Mouse (Mus musculus) MEL (cell line): Measurements from ENCODE around the gene Tifa. TPM values are rescaled to one million over a fixed set of nuclear protein-coding genes. Genes with fewer than 3 reads are reported as not detected.

Source experiments
- DNase-seq: peaks from one replicate; pipeline ENCODE4 v3.0.0; 2011; ENCODE audit warnings: low read depth, low spot score
- H3K27ac ChIP-seq: 2 replicates; pipeline ENCODE4 v1.5.1; 2012; ENCODE audit warnings: low read depth, mild to moderate bottlenecking, control low read depth, low read length, moderate library complexity; ENCODE audit not compliant: control insufficient read depth
- H3K27me3 ChIP-seq, 2 experiments: fragments of 150-350 bp in 1 of 2; sonication (generic) in 1 of 2; 2 replicates each; pipeline ENCODE4 v1.6.1; 2012; ENCODE audit warnings: low read length in 2 of 2, mild to moderate bottlenecking in 2 of 2, improper control_type of control experiment in 1 of 2, moderate library complexity in 1 of 2; ENCODE audit not compliant: insufficient read depth in 2 of 2, control insufficient read depth in 1 of 2
- H3K36me3 ChIP-seq, 2 experiments: 2 replicates each; pipeline ENCODE4 v1.6.1; 2012 to 2014; ENCODE audit warnings: low read length in 2 of 2, improper control_type of control experiment in 1 of 2, inconsistent platforms in 1 of 2, mild to moderate bottlenecking in 1 of 2; ENCODE audit not compliant: insufficient read depth in 2 of 2, control insufficient read depth in 1 of 2
- H3K4me1 ChIP-seq, 2 experiments: fragments of 150-350 bp in 1 of 2; sonication (generic) in 1 of 2; 2 replicates each; pipeline ENCODE4 v1.6.1; 2012; ENCODE audit warnings: low read length in 2 of 2, improper control_type of control experiment in 1 of 2, mild to moderate bottlenecking in 1 of 2; ENCODE audit not compliant: insufficient read depth in 2 of 2, control insufficient read depth in 1 of 2
- H3K4me3 ChIP-seq, 2 experiments: fragments of 150-350 bp in 1 of 2; sonication (generic) in 1 of 2; 2 replicates each; pipeline ENCODE4 v1.5.1; 2012; ENCODE audit warnings: low read depth in 2 of 2, low read length in 2 of 2, mild to moderate bottlenecking in 2 of 2, moderate library complexity in 2 of 2, control low read depth in 1 of 2, improper control_type of control experiment in 1 of 2; ENCODE audit not compliant: control insufficient read depth in 1 of 2, insufficient read depth in 1 of 2
- H3K79me2 ChIP-seq: 2 replicates; pipeline ENCODE4 v1.6.1; 2012; ENCODE audit warnings: mild to moderate bottlenecking, low read length, moderate library complexity; ENCODE audit not compliant: control insufficient read depth, poor library complexity, insufficient read depth
- H3K9ac ChIP-seq: 2 replicates; pipeline ENCODE4 v1.6.1; 2012; ENCODE audit warnings: low read depth, mild to moderate bottlenecking, control low read depth, low read length, moderate library complexity; ENCODE audit not compliant: control insufficient read depth, poor library complexity, severe bottlenecking
- H3K9me3 ChIP-seq: fragments of 150-350 bp; sonication (generic); replicated peaks from 2 replicates; pipeline ENCODE4 v1.6.1; 2012; ENCODE audit warnings: mild to moderate bottlenecking, low read length, improper control_type of control experiment, moderate library complexity; ENCODE audit not compliant: insufficient read depth
- CHD2 ChIP-seq: IDR thresholded peaks from 2 replicates; pipeline ENCODE4 v1.6.1; 2011; ENCODE audit warnings: low read length, improper control_type of control experiment
- CTCF ChIP-seq, 3 experiments: IDR thresholded peaks in 2 of 3; conservative IDR thresholded peaks in 1 of 3; 2 replicates each; pipeline ENCODE4 v1.5.1; 2011 to 2012; ENCODE audit warnings: low read length in 3 of 3, low read depth in 2 of 3, mild to moderate bottlenecking in 2 of 3, improper control_type of control experiment in 1 of 3, inconsistent platforms in 1 of 3, mixed read lengths in 1 of 3, moderate library complexity in 1 of 3; ENCODE audit not compliant: control insufficient read depth in 1 of 3, insufficient read depth in 1 of 3, poor library complexity in 1 of 3, severe bottlenecking in 1 of 3
- EP300 ChIP-seq, 2 experiments: IDR thresholded peaks; 2 replicates each; pipeline ENCODE4 v1.6.1; 2011; ENCODE audit warnings: improper control_type of control experiment in 2 of 2, low read length in 2 of 2, low read depth in 1 of 2, mild to moderate bottlenecking in 1 of 2
- GABPA ChIP-seq: IDR thresholded peaks from 2 replicates; pipeline ENCODE4 v1.6.1; 2012; ENCODE audit warnings: low read depth, mild to moderate bottlenecking, inconsistent platforms, low read length, improper control_type of control experiment, moderate library complexity
- GATA1 ChIP-seq: IDR thresholded peaks from 2 replicates; pipeline ENCODE4 v1.6.1; 2011; ENCODE audit warnings: low read depth, low read length, improper control_type of control experiment
- HCFC1 ChIP-seq: IDR thresholded peaks from 2 replicates; pipeline ENCODE4 v1.6.1; 2012; ENCODE audit warnings: low read depth, mild to moderate bottlenecking, inconsistent platforms, low read length, improper control_type of control experiment, moderate library complexity
- MAFK ChIP-seq: IDR thresholded peaks from 2 replicates; pipeline ENCODE4 v1.6.1; 2011; ENCODE audit warnings: low read depth, mild to moderate bottlenecking, low read length, improper control_type of control experiment, borderline replicate concordance
- MAX ChIP-seq: IDR thresholded peaks from 2 replicates; pipeline ENCODE4 v1.6.1; 2011; ENCODE audit warnings: low read length, improper control_type of control experiment
- MAZ ChIP-seq: IDR thresholded peaks from 2 replicates; pipeline ENCODE4 v1.6.1; 2012; ENCODE audit warnings: low read depth, mild to moderate bottlenecking, inconsistent platforms, low read length, improper control_type of control experiment
- MYB ChIP-seq: IDR thresholded peaks from 2 replicates; pipeline ENCODE4 v1.6.1; 2011; ENCODE audit warnings: mild to moderate bottlenecking, low read depth, low read length, improper control_type of control experiment
- NELFE ChIP-seq: IDR thresholded peaks from 2 replicates; pipeline ENCODE4 v1.6.1; 2011; ENCODE audit warnings: low read depth, low read length, improper control_type of control experiment
- POLR2AphosphoS2 ChIP-seq: IDR thresholded peaks from 2 replicates; pipeline ENCODE4 v1.6.1; 2011; ENCODE audit warnings: low read length, improper control_type of control experiment
- RAD21 ChIP-seq: IDR thresholded peaks from 2 replicates; pipeline ENCODE4 v1.6.1; 2011; ENCODE audit warnings: mild to moderate bottlenecking, low read depth, low read length, improper control_type of control experiment
- RCOR1 ChIP-seq: IDR thresholded peaks from 2 replicates; pipeline ENCODE4 v1.6.1; 2012; ENCODE audit warnings: low read depth, mild to moderate bottlenecking, inconsistent platforms, low read length, improper control_type of control experiment
- SIN3A ChIP-seq: IDR thresholded peaks from 2 replicates; pipeline ENCODE4 v1.6.1; 2012; ENCODE audit warnings: low read length, improper control_type of control experiment, inconsistent platforms
- SMC3 ChIP-seq: IDR thresholded peaks from 2 replicates; pipeline ENCODE4 v1.6.1; 2011; ENCODE audit warnings: low read depth, low read length, improper control_type of control experiment
- TAL1 ChIP-seq: IDR thresholded peaks from 2 replicates; pipeline ENCODE4 v1.6.1; 2012; ENCODE audit warnings: mild to moderate bottlenecking, inconsistent platforms, low read length, moderate library complexity, mixed read lengths
- USF1 ChIP-seq: IDR thresholded peaks from 2 replicates; pipeline ENCODE4 v1.6.1; 2014; ENCODE audit warnings: low read depth, mild to moderate bottlenecking, inconsistent platforms, low read length, improper control_type of control experiment, moderate library complexity
- USF2 ChIP-seq, 2 experiments: IDR thresholded peaks; 2 replicates each; pipeline ENCODE4 v1.6.1; 2011 to 2012; ENCODE audit warnings: improper control_type of control experiment in 2 of 2, low read length in 2 of 2, borderline replicate concordance in 1 of 2, inconsistent platforms in 1 of 2, low read depth in 1 of 2, mild to moderate bottlenecking in 1 of 2; ENCODE audit not compliant: insufficient read depth in 1 of 2
- ZC3H11A ChIP-seq: IDR thresholded peaks from 2 replicates; pipeline ENCODE4 v1.6.1; 2012; ENCODE audit warnings: low read depth, mild to moderate bottlenecking, inconsistent platforms, low read length, improper control_type of control experiment
- polyA plus RNA-seq, 2 experiments: library from polyadenylated mRNA; stranded (reverse) in 1 of 2; unstranded in 1 of 2; fragments of >175 nt in 1 of 2; fragments of >200 nt in 1 of 2; gene quantifications; 2 replicates each; pipeline versions ENCODE4 v1.2.1 to v1.2.4; 2012; ENCODE audit warnings: low replicate concordance in 2 of 2, low read depth in 1 of 2; ENCODE audit not compliant: insufficient read length in 2 of 2, insufficient read depth in 1 of 2, missing spikeins in 1 of 2
- total RNA-seq: library from RNA; depleted of rRNA; stranded (reverse); fragments of 300-350 nt; gene quantifications from 2 replicates; pipeline ENCODE4 v1.2.3, GENCODE M21; 2012

Gene Tifa
- total and polyA plus RNA-seq, 3 experiments = 1.7 to 3.0 TPM; not detected in 1

GRCm38 (mm10) chr3:127853431-127854206 lies 64.0 kb downstream of the Tifa start:
- Histone ChIP-seq H3K79me2 (no peaks in the 10 kb centered on the region), H3K9ac (no peak overlapping the region), H3K27me3 (no peaks in the 10 kb centered on the region), H3K4me1 (peaks cover 13 to 19% of the 10 kb centered on the region in 2 experiments), H3K9me3 (no peaks in the 10 kb centered on the region), H3K27ac (no peak overlapping the region), H3K36me3 (peaks cover 0 to 20% of the 10 kb centered on the region in 2 experiments; a peak in 2 of 4 replicates), H3K4me3 (no peak overlapping the region)
- TF ChIP-seq ZC3H11A = peak; percentile 94
- TF ChIP-seq EP300 (IDR thresholded peaks at IDR 0.05; ENCODE audit: low read depth in 1 of 2, low read length in 2 of 2) = no peak
- peak; percentile 96 for TF ChIP-seq SMC3
- no peak for TF ChIP-seq GATA1
- peak; percentile 83 to 94 (median 85) for TF ChIP-seq CTCF (IDR thresholded peaks at IDR 0.05 in 2 of 3, conservative IDR thresholded peaks at IDR 0.05 in 1 of 3; ENCODE audit: control insufficient read depth in 1 of 3, insufficient read depth in 1 of 3, low read depth in 2 of 3, low read length in 3 of 3, poor library complexity in 1 of 3, severe bottlenecking in 1 of 3)
- TF ChIP-seq RAD21 = peak; percentile 85
- peak; percentile 83 for DNase-seq

- TF ChIP-seq CTCF (IDR thresholded peaks at IDR 0.05 in 2 of 3, conservative IDR thresholded peaks at IDR 0.05 in 1 of 3; ENCODE audit: control insufficient read depth in 1 of 3, insufficient read depth in 1 of 3, low read depth in 2 of 3, low read length in 3 of 3, poor library complexity in 1 of 3, severe bottlenecking in 1 of 3) (no peak), USF2 (IDR thresholded peaks at IDR 0.05; ENCODE audit: borderline replicate concordance in 1 of 2, insufficient read depth in 1 of 2, low read depth in 1 of 2, low read length in 2 of 2) (no peak), RCOR1 (no peak), GABPA (no peak), USF1 (no peak), CHD2 (no peak), SIN3A (no peak), SMC3 (no peak), NELFE (no peak), POLR2AphosphoS2 (no peak), MYB (no peak), HCFC1 (no peak), GATA1 (no peak), MAFK (no peak), TAL1 (no peak), MAX (no peak), MAZ (no peak)
- Histone ChIP-seq H3K9me3 (no peaks in the 10 kb centered on the region), H3K27ac (no peak overlapping the region), H3K4me3 (no peak overlapping the region), H3K79me2 (no peaks in the 10 kb centered on the region), H3K27me3 (no peaks in the 10 kb centered on the region), H3K36me3 (no peaks in the 10 kb centered on the region), H3K9ac (no peak overlapping the region), H3K4me1 (no peaks in the 10 kb centered on the region)
- DNase-seq = no peak
Measured at GRCm38 (mm10) chr3:127861340-127861739, 71.7 kb downstream of the Tifa start.
